Mouse (Mus musculus) heart, postnatal 36 days (tissue): ENCODE data around the gene M6pr. TPM values are rescaled to one million over a fixed set of nuclear protein-coding genes. Genes with fewer than 3 reads are reported as not detected.

ENCODE experiments used
- DNase-seq, 2 experiments: peaks; one replicate each; pipeline ENCODE4 v3.0.0; 2021 to 2022
- intact Hi-C: fragments of 180-260 bp; cut with DNase I; formaldehyde crosslinking; loops from one replicate; pipeline ENCODE4 v1.15.1; 2025
- total RNA-seq, 2 experiments: library from RNA; stranded (reverse); gene quantifications; 2 replicates each; pipeline ENCODE4 v1.2.3; 2021

Gene M6pr
- total RNA-seq, 2 experiments from 2014 or later: 40.8 to 42.8 TPM

DNA sequence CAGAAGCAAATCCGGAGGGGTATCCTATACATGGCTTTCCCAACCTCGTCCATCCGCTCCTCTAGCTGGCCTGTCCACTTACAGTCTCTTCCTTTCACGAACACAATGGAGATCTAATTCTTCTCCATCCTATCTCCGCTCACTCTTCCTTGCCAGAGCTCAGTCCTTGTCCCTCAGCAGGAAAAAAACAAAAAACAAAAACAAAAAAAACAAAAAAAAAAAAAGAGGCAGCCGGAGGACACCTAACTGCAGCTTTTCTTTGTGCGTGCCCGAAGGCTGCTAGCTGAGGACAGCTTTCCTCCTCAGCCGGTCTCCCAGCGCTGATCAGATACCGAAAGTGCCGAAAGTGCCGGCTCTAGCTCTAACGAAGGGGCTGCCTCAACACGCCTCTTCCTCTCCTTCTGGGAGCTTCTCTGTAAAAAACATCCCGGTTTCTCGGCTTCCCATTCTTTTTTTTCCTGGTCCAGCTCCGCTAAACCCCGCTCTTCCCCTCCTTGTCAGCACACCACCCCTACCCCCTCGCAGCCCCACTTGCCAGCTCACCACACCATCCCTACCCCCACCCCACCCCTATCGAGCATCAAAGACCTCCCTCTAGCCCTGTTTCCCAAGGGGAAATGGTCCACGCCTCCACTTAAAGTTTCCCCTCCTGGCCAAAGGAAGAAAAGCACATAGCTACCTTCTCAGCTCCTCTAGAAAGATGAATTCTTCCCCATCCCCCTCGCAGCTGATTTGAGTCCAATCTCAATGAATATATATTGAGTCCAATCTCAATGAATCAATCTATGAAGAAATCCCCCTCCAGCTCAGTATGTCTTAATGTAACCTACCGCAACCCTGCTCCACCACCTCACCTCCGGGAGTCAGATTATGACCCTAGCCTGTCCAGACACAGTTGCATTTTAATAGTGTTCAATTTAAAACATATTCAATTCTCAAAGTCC, 11.0 kb upstream of the M6pr start:
- peak in 1 of 2 experiments; percentile 9 for DNase-seq
- intact Hi-C loops: no loop called here

DNA sequence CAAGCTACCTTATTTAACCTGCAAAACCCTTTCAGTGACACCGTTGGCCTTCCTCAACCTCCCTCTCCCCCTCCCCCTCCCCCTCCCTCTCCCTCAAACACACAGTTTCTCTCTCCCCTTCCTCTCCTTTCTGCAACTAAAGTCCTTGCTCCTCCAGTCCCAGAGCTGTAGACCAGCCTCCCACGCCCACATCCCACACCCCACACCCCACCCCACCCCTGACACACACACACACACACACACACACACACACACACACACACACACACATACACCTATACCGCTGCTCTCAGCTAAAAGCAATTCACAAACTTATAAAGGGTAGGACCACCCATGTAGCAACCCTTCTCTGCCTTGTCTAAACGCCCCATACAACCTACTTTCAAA, 10.3 kb upstream of the M6pr start:
- intact Hi-C loops: no loop called here
- DNase-seq: no peak

DNA sequence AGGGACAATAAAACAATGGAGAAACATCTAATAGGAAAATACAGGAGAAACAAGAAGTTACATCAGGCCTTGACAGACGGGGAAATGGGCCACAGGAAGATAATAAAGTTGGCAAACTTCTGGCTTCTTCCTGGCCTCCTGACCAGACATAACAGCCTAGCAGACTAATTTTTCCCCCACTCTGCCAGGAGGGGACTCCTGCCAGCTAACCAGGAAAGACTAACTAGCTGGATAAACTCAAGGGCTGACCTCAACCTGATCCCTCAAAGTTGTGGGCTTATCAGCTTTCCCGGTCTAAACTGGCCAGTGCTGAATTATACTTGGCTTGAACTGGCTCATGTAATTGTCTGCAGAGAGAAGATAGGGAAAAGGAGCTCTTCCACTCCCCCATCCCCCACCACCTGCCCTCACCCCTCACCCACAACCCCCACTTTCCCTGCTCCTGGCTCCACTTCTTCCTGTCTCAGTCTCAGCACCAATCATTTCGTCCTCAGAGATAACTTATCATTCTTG, 8.8 kb upstream of the M6pr start:
- intact Hi-C loops: loop anchor here (5.0 kb wide), 2 partner anchors 93 to 742 kb away; no protein-coding TSS in a partner anchor
- no peak for DNase-seq

DNA sequence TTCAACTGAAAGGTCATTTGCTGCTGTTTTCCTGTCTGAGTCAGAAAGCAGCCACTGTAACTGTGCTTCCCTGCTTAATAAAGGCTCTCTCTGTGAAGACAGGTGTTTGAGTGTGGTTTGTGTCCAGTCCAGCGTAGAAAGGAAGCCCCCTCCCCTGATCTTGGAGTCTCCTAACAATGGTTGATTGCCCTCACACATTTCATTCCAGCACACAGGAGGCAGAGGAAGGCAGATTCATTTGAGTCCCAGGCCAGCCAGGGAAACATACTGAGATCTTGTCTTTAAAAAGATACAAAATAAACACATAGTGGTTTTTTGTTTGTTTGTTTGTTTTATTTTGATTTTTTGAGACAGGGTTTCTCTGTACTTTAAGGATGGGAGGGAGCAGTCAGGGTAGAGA, 6.4 kb upstream of the M6pr start:
- no peak for DNase-seq
- intact Hi-C loops: loop anchor here (5.0 kb wide), 2 partner anchors 90 to 745 kb away; no protein-coding TSS in a partner anchor

DNA sequence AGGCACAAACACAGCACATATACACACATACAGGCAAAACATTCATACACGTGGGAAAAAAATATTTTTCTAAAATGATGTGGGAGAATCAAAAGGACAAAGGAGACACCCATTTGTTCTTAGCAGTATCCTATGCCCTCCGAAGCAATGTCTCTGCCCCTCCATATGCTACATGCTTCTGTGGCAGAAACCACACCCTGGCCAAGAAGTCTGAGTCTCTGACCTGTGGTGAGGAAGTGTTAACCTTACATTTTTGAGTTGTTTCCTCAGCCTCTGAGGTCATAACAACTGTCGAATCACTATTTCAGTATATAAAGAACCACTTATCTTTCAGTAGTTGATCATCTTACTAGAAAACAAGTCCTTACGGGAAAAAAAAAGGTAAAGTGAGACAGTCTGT, 5.9 kb upstream of the M6pr start:
- no peak for DNase-seq
- intact Hi-C loops: loop anchor here (5.0 kb wide), 2 partner anchors 90 to 745 kb away; no protein-coding TSS in a partner anchor

DNA sequence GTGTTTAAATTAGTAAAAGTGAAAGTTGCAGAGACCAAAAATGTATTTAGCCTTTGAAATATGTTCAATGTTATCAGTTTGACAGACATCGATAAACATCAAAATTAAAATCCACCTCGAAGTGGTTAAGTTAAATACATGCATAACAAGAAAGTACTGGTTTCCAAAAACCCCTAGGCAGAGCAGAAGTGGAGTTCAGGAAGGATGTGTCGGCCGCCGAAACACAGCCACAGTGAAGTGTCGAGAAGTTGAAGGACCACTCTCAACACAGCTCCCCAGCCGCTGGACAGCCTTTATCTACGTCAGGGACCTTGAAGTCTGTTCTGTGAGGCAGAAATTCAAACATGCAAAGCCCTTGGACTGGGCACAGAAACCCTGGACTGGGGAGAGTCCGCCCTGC, 5.0 kb upstream of the M6pr start:
- intact Hi-C loops: loop anchor here (5.0 kb wide), 2 partner anchors 89 to 746 kb away; no protein-coding TSS in a partner anchor
- no peak for DNase-seq

DNA sequence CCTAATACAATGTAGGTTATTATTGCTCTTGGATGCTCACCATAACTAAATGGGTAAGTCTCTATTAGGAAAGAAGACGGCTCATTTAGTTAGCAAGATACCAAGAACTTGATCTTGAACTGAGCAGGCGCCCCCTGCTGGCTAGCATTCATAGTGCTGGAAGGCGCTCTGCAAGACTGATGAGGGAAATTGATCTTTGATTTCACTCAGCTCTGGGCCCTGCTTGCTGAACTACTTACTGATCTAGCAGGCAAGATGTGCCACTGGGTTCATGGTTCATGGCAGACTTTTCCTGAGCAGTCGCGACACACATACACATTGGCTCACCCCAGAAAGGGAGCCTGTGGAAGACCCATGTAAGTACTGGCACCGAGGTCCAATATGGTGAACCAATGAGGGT, 4.2 kb upstream of the M6pr start:
- DNase-seq: peak; percentile 71 to 86
- intact Hi-C loops: loop anchor here (1.0 to 5.0 kb wide), 3 partner anchors 45 to 747 kb away; no protein-coding TSS in a partner anchor

DNA sequence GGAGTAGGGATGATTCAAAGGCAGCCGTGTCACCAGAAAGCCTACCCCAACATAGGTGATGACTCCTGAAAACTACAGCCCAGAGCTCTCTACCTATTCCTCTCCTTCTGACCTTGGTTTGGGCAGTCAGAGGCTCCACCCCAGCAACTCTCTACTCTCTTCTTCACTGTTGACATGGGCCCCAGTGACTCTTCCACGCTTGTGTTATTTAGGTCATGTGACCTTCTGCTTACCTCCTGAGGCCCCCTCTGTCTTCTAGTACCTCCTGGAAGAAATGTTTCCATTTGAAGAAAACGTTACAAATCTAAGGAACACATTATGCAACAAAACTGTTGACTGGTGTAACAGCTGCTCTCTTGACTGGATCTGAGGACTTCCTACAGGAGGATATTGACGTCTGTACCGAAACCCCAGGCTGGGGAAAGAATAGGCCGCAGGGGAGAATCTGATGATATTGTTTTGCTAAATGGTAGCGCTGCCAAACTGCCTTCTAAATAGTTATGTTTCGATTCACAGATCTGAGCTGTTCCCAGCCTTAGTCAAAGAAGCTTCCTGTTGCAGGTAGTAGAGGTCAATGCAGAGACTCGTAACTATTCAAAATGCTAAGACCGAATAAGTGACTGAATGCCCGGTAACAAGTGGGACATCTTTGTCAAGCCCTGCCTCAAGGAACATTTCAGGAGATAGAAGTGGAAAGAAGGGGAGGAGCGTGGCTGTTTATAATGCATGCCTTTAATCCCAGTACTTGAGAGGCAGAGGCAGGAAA, 3.5 kb upstream of the M6pr start:
- no peak for DNase-seq
- intact Hi-C loops: loop anchor here (1.0 to 5.0 kb wide), 3 partner anchors 46 to 748 kb away; no protein-coding TSS in a partner anchor

DNA sequence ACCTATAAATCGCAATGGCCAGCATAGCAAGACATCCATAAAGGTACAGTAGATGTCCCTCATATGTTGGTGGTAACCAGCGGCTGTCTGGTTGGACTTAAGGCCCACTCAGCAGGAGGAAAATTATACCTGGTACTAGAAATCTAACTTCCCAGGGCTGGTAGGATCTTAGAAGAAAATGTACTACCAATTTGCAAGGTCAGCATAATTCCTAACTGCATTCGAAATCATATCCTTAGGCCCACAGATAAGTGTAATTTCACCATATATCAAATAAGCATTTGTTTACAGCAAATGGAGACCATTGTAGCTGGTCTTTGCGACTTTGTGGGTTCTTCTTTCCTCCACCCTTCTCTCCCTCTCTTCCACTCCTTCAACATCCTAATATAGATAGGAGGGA, 1.8 kb upstream of the M6pr start:
- intact Hi-C loops: no loop called here
- DNase-seq: no peak

DNA sequence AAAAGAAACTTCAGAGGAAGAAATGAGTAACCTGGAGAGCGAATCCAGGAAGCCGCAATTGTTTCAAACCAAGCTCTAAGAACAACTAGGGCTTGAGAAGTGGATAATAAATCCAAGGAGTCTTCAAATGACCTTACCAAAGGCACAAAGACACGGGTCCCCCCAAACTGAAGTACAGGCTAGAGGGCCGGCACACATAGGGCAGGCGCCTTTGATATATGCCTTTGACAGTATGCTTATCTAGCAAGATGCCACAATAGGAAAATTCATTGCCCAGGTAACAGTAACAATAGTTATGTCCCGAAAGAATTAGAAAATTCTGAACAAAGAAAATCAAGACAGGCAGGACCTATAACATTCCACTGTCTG, 400 bp upstream of the M6pr start:
- no peak for DNase-seq
- intact Hi-C loops: no loop called here

DNA sequence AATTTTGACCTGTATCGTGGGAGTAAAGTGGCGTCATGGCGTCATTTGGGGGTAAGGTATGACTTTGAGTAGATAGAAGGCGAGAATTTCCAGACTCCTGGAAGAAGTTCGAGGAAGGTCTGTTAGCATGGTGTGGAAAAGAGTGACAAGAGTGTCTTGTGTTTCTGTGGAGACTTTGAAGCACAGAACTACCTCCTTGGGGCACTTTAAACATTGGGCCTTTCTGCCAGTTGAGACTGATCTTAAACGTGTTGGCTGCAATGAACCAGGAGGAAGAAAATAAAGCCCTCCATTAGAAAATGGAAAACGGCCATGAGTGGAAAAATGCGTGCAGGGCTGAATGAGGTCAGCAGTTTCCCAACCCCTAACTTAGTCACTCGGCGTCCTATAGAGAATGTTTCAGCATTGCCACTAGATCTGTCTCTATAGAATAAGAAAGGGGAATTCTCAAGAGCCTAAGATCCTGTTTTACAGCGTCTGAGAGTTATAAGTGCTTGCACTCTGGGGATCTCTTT, 983 bp downstream of the M6pr start:
- DNase-seq: no peak
- intact Hi-C loops: no loop called here

DNA sequence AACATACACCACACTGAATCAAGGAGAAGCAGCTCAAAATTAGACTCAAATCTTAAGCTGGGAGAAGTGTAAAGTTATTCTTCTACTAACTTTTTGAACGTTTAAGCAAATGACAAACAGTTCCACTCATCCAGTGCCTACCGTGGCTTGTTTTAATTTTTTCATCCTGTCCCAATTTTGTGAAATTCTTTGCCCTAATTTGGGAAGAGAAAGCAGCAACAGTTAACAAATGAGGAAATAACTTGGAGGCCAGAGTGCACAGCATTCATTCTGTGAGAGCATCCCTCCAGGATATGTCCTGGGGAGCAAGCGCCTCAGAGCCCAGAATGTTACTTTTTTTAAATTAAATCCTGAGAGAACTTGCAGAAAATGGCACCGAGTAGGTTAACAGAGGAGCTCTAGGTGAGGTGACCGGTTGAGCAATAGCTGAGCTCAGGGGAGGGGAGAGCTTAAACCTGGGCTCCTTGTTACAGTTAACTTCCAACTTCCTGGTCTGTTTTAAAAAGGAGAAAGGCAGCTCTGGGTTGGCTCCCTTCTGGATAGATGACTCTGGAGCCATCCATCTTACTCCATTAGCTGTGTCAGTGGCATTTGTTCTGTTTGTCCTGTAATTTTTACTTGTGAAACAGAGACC, 1.8 kb downstream of the M6pr start:
- no peak for DNase-seq
- intact Hi-C loops: no loop called here

DNA sequence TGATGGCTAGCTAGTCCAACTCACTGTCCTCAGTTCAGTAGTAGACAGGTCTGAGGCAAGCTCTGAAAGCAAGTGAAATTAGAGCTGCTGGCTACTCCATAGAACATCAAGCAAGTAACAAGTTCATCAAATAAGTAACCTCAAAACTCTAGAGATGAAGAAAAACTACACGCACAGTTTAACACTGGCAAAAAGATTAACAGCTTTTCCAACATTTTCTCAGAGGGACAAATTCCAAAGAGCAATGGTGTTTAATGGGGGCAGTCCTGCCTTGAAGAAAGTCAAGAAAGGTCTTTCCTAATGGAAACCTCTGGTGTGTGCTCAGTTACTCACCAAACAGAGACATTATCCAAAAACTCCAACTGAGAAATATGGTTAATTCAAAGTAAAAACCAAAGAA, 10.2 kb downstream of the M6pr start:
- intact Hi-C loops: no loop called here

DNA sequence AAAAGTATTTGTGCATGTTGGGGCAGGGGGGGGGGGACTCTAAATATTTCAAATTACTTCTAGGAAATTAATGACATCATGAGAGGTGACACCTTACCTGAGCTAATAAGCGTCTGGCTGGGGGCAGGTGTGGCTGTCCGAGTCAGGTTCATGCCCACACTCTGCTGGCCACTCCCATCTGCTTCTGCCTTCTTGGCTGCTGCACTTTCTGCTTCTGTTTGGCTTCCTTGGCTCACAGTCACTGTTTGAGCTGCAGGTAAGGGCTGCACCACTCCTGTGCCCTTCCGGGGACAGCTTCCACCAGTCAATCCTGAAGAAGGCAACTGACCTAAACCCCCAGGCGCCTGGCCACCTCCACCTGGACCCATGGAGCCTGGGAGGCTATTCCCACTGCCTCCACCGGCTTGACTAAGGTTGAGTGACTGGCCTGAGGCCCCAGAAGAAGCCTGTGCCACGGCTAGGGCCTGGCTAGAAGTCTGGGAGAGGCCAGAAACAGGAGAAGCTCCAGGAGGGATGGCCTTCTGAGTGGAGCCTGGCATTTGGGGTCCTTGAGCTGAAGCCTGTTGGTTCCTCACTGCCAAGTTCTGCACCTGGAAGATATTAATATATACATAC, 16.9 kb downstream of the M6pr start:
- DNase-seq: no peak
- intact Hi-C loops: no loop called here

More for the DNA sequence above, 10.2 kb downstream of the M6pr start:
- DNase-seq: no peak

DNA sequence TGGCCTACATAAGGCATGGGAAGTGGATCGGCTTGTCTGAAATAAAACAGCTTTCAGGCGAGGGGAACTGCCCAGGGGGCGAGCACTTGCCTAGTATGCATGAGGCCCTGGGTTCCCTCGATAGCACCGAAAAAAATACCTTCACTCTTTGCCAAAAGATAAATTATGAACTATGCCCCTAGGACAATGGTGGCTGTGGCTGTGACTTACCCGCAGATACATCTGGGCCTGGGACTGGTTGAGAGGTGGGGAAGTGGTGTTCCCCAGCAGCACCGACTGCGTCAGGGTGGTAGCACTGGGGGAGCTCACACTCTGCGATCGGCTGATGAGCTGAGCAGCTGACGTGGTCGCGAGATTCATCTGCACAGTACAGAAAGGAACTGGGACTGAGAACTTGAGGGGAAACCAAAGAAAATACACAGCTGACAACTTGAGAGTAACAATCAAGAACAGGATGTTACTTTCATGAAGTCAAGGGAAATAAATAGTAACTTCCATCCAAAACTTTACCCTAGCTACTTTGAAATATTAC, 24.6 kb downstream of the M6pr start:
- intact Hi-C loops: loop anchor here (10.0 kb wide), 1 partner anchor 542 kb away; the partner anchor contains the start of gene Necap1
- no peak for DNase-seq

DNA sequence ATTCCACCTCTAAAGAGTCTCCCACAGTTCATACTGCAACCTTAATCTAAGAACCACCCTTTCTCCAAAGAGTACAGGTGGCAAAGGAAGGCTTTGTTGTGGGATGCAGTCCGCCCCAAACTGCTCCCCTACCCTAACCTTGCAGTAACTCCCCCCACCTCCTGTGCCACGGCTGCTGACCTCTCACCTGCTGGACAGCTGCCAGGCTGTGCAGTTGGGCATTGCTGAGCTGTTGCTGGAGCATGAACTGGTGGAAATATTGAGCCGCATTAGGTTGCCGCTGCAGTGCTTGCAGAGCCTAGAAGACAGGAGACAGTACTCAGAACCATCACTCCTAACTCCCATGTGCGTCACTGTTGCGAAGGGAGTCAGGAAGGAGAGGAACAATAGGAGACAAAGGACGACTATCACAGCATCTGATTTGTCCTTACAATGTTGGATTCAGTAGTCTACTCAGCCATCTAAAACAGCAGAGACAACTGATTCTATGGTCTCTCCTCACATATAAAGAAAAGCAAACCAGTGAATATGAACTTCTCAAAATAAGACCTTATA, 26.3 kb downstream of the M6pr start:
- intact Hi-C loops: loop anchor here (10.0 kb wide), 1 partner anchor 540 kb away; the partner anchor contains the start of gene Necap1
- DNase-seq: no peak

DNA sequence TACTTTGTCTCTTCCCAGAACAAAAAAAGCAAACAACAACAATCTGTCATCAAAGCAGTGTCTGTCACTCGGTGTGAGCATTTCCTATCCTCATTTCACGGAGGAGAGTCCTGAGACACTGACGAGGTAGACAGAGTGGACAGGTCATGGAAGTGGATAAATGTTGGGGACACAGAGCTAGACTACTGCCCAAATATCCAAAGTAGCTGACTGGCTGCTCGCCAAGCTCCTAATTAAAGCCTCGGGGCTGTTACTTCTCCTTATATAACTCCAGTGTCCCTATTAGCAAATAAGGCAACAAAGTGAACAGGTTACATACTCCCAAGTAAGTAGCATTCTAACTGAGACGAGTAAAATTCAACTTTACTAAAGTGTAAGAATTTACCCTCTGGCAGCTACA, 29.0 kb downstream of the M6pr start:
- intact Hi-C loops: loop anchor here (10.0 kb wide), 1 partner anchor 537 kb away; the partner anchor contains the start of gene Necap1
- DNase-seq: peak; percentile 19 to 26

DNA sequence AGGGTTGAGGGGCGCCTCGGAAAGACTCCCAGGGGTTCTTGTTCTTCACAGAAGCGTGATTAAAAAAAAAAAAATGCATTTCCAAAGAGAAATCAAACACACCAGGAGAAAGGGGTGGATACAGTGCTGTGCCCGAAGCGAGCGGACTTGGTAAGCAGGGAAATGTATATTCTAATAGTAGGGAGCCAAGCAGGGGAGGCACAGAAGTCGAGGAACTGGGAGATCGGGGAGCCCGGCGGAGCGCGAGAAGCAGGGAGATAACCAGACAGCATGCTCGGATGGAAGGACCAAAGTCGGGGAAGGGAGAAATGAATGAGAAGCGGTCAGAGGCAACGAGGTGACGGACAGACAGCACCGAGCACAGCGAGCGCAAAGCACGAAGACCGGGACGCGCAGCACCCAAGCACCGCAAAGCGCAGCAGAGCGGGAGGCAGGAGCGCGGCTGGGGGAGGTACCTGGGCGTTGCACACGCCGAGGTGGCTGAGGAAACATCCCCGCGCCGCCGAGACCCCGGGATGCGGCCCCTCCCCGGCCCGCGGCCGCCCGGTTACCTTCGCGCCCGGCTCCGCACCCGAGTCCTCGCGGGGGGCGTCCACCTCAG, 30.6 kb downstream of the M6pr start:
- intact Hi-C loops: loop anchor here (10.0 kb wide), 1 partner anchor 536 kb away; the partner anchor contains the start of gene Necap1
- peak in 1 of 2 experiments; percentile 63 for DNase-seq
